Mouse (Mus musculus) bone marrow macrophage, adult 2 months (primary cell): ENCODE measurements around the gene Jazf1. TPM values are rescaled to one million over a fixed set of nuclear protein-coding genes. Genes with fewer than 3 reads are reported as not detected.
A peak's percentile ranks its signal among the peaks of the same experiment; 100 is the strongest.

Experiments used
- H3K27ac ChIP-seq: 2 replicates; pipeline ENCODE4 v1.5.1; 2012; ENCODE audit warnings: low read depth, low read length; ENCODE audit not compliant: insufficient read depth
- H3K4me1 ChIP-seq: 2 replicates; pipeline ENCODE4 v1.6.1; 2012; ENCODE audit warnings: low read length; ENCODE audit not compliant: control insufficient read depth, insufficient read depth
- H3K4me3 ChIP-seq: 2 replicates; pipeline ENCODE4 v1.5.1; 2012; ENCODE audit warnings: mild to moderate bottlenecking, low read length, moderate library complexity; ENCODE audit not compliant: insufficient read depth
- CTCF ChIP-seq: IDR thresholded peaks from 2 replicates; pipeline ENCODE4 v1.5.1; 2012; ENCODE audit warnings: low read depth, mild to moderate bottlenecking, low read length, moderate library complexity
- POLR2A ChIP-seq: IDR thresholded peaks from 2 replicates; pipeline ENCODE4 v1.6.1; 2012; ENCODE audit warnings: mild to moderate bottlenecking, low read depth, low read length, borderline replicate concordance
- polyA plus RNA-seq: library from polyadenylated mRNA; stranded (reverse); fragments of >200 nt; gene quantifications from 2 replicates; pipeline ENCODE4 v1.2.4, GENCODE M21; 2012; ENCODE audit not compliant: missing spikeins, insufficient read depth, insufficient read length

Jazf1 gene
- polyA plus RNA-seq, 1 experiment: 1.3 TPM

GRCm38 (mm10) chr6:52972138-52972537 is 96.3 kb downstream of the Jazf1 start:
- TF ChIP-seq CTCF (no peak), POLR2A (no peak)

GRCm38 (mm10) chr6:52969717-52970261 is 98.6 kb downstream of the Jazf1 start:
- no peak for TF ChIP-seq POLR2A
- peak; percentile 76 for TF ChIP-seq CTCF
- Histone ChIP-seq H3K4me1 (peaks cover 30% of the 10 kb centered on the region), H3K4me3 (no peak overlapping the region), H3K27ac (no peak overlapping the region)

More at GRCm38 (mm10) chr6:52972138-52972537, 96.3 kb downstream of the Jazf1 start:
- H3K4me1 ChIP-seq: peaks cover 14% of the 10 kb centered on the region
- H3K4me3 ChIP-seq: no peak overlapping the region
- H3K27ac ChIP-seq: no peak overlapping the region

- Histone ChIP-seq H3K27ac (no peak overlapping the region), H3K4me1 (peaks cover 24% of the 10 kb centered on the region), H3K4me3 (no peak overlapping the region)
- no peak for TF ChIP-seq POLR2A
- no peak for TF ChIP-seq CTCF
These were observed 100.0 kb downstream of the Jazf1 start for GRCm38 (mm10) chr6:52968346-52968891.

GRCm38 (mm10) chr6:52967557-52968270 is 100.7 kb downstream of the Jazf1 start:
- Histone ChIP-seq H3K27ac (no peak overlapping the region), H3K4me3 (no peak overlapping the region), H3K4me1 (peaks cover 22% of the 10 kb centered on the region)
- TF ChIP-seq POLR2A (no peak), CTCF (no peak)

GRCm38 (mm10) chr6:52966001-52966400 is 102.4 kb downstream of the Jazf1 start:
- TF ChIP-seq CTCF (no peak), POLR2A (no peak)

GRCm38 (mm10) chr6:52965340-52965739 is 103.1 kb downstream of the Jazf1 start:
- TF ChIP-seq POLR2A (no peak), CTCF (no peak)
- Histone ChIP-seq H3K4me1 (peaks cover 22% of the 10 kb centered on the region), H3K4me3 (no peak overlapping the region), H3K27ac (no peak overlapping the region)

More at GRCm38 (mm10) chr6:52966001-52966400, 102.4 kb downstream of the Jazf1 start:
- peaks cover 22% of the 10 kb centered on the region for H3K4me1 ChIP-seq
- no peak overlapping the region for H3K27ac ChIP-seq
- no peak overlapping the region for H3K4me3 ChIP-seq

- no peak for TF ChIP-seq POLR2A
- no peak for TF ChIP-seq CTCF
- Histone ChIP-seq H3K27ac (no peak overlapping the region), H3K4me1 (peaks cover 22% of the 10 kb centered on the region), H3K4me3 (no peak overlapping the region)
These were observed 104.4 kb downstream of the Jazf1 start for GRCm38 (mm10) chr6:52963840-52964690.

- TF ChIP-seq CTCF (no peak), POLR2A (no peak)
- Histone ChIP-seq H3K4me3 (no peak overlapping the region), H3K4me1 (peaks cover 22% of the 10 kb centered on the region), H3K27ac (no peak overlapping the region)
These were observed 105.0 kb downstream of the Jazf1 start for GRCm38 (mm10) chr6:52963430-52963732.

- H3K27ac ChIP-seq: no peak overlapping the region
- H3K4me1 ChIP-seq: peaks cover 22% of the 10 kb centered on the region
- no peak overlapping the region for H3K4me3 ChIP-seq
- TF ChIP-seq CTCF: no peak
- TF ChIP-seq POLR2A: no peak
These were observed 105.6 kb downstream of the Jazf1 start for GRCm38 (mm10) chr6:52962600-52963429.
